Mouse (Mus musculus): ENCODE results near the gene Krtap1-4.

Gene Krtap1-4

GRCm38 (mm10) chr11:99550765-99551164 lies 32.7 kb downstream of the Krtap1-4 start, which contains the start of gene Krtap3-3:
Gene Krtap3-3 (minus strand): TSS chr11:99550865.
- DNase-seq (ENCODE audit: low read depth, low spot score): no peak

GRCm38 (mm10) chr11:99547892-99548291 lies 35.6 kb downstream of the Krtap1-4 start:
- DNase-seq (ENCODE audit: low read depth, low spot score): peak; percentile 31

- DNase-seq (ENCODE audit: low read depth, low spot score): no peak
These were observed 43.7 kb downstream of the Krtap1-4 start for GRCm38 (mm10) chr11:99539721-99540120.
